Mouse (Mus musculus): ENCODE results near the gene Lasp1. TPM values are rescaled to one million over a fixed set of nuclear protein-coding genes. Genes with fewer than 3 reads are reported as not detected.
"Not testable (repeated sequence)": the region's sequence is repeated elsewhere in the genome, so short reads cannot be mapped to it uniquely, and the experiment has no call there.

Gene Lasp1
- polyA plus RNA-seq, 1 experiment from 2014 or later = 27.5 TPM

GRCm38 (mm10) chr11:97777129-97777529 lies 21.7 kb upstream of the Lasp1 start:
- Histone ChIP-seq H3K36me3 (peaks cover 60% of the 10 kb centered on the region), H3K9me3 (replicated peaks) (no peaks in the 10 kb centered on the region), H3K27ac (peak overlapping the region; percentile 44), H3K27me3 (no peaks in the 10 kb centered on the region), H3K9ac (no peak overlapping the region), H3K4me3 (replicated peaks) (no peak overlapping the region), H3K4me1 (replicated peaks) (peaks cover 48% of the 10 kb centered on the region), H3K4me2 (no peak overlapping the region)
- ATAC-seq (ENCODE audit: low read depth) (peak; percentile 13; the same call in 1 of the 2 replicates), DNase-seq (no peak)
- WGBS (ENCODE audit: insufficient replicate concordance) = 45% methylated on average over 2 of the region's 2 CpGs

GRCm38 (mm10) chr11:97778918-97779317 lies 19.9 kb upstream of the Lasp1 start:
- no peaks in the 10 kb centered on the region for H3K27me3 ChIP-seq
- peak overlapping the region; percentile 32 for H3K4me3 ChIP-seq (replicated peaks)
- H3K36me3 ChIP-seq = peaks cover 60% of the 10 kb centered on the region
- ATAC-seq (ENCODE audit: low read depth) = no peak
- H3K4me2 ChIP-seq = peak overlapping the region; percentile 79
- peak overlapping the region; percentile 54 for H3K9ac ChIP-seq
- no peaks in the 10 kb centered on the region for H3K9me3 ChIP-seq (replicated peaks)
- no peak for DNase-seq
- H3K27ac ChIP-seq = peak overlapping the region; percentile 67; the same call in 1 of the 2 replicates
- 67% methylated on average over 1 of the region's 1 CpGs for WGBS (ENCODE audit: insufficient replicate concordance)
- peaks cover 57% of the 10 kb centered on the region for H3K4me1 ChIP-seq (replicated peaks)

DNA sequence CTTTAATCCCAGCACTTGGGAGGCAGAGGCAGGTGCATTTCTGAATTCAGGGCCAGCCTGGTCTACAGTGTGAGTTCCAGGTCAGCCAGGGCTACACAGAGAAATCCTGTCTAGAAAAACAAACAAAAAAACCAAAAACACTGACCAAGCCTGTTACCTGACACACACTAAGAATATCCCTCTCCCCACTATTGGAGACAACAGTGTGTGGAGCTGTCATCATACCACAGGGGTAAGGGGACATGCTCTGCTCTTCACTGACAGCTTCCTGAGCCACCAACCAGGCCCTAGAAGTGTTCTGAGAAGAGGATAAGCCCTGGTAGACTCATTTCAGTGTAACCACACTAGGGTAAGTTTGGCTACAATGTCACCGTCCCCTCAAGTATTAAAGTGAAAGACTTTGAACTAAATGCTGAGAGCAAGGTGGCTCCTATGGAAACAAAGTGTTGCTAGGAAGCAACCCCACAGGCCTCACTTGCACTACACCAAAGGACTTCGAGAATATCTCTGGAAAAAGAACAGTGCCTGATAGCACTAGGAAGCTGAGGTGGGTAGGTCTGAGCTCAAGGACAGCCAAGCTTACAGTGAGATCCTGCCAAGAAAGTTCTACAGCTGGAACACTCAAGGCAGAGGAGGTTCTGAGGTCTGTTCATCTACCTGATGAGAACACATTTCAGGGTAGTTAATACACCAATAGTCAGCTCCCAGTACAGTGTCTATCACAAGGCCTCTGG lies 18.7 kb upstream of the Lasp1 start:
- H3K4me1 ChIP-seq (replicated peaks) = peaks cover 56% of the 10 kb centered on the region
- DNase-seq (no peak), ATAC-seq (ENCODE audit: low read depth) (no peak)
- H3K36me3 ChIP-seq = peaks cover 60% of the 10 kb centered on the region
- no peaks in the 10 kb centered on the region for H3K9me3 ChIP-seq (replicated peaks)
- peak overlapping the region; percentile 92 for H3K9ac ChIP-seq
- peak overlapping the region; percentile 79 for H3K4me2 ChIP-seq
- no peaks in the 10 kb centered on the region for H3K27me3 ChIP-seq
- peak overlapping the region; percentile 84 for H3K4me3 ChIP-seq (replicated peaks)
- peak overlapping the region; percentile 81 for H3K27ac ChIP-seq
- 37% methylated on average over 2 of the region's 2 CpGs for WGBS (ENCODE audit: insufficient replicate concordance)

GRCm38 (mm10) chr11:97781478-97781831 lies 17.3 kb upstream of the Lasp1 start:
- Histone ChIP-seq H3K4me3 (replicated peaks) (peak overlapping the region; percentile 84), H3K9me3 (replicated peaks) (no peaks in the 10 kb centered on the region), H3K9ac (peak overlapping the region; percentile 92), H3K36me3 (peaks cover 49% of the 10 kb centered on the region), H3K4me2 (peak overlapping the region; percentile 79), H3K4me1 (replicated peaks) (peaks cover 42% of the 10 kb centered on the region), H3K27ac (peak overlapping the region; percentile 81), H3K27me3 (no peaks in the 10 kb centered on the region)
- DNase-seq (no peak), ATAC-seq (ENCODE audit: low read depth) (no peak; the same call in 1 of the 2 replicates)
- under 1% methylated on average over 11 of the region's 11 CpGs for WGBS (ENCODE audit: insufficient replicate concordance)

GRCm38 (mm10) chr11:97781832-97782563 lies 16.8 kb upstream of the Lasp1 start, which contains the start of gene Rpl23:
Gene Rpl23, minus strand, starts transcription at chr11:97782437.
- ATAC-seq (ENCODE audit: low read depth) = peak; percentile 88
- no peaks in the 10 kb centered on the region for H3K9me3 ChIP-seq (replicated peaks)
- H3K4me2 ChIP-seq = peak within 1 kb of the TSS; percentile 79
- H3K27me3 ChIP-seq = no peaks in the 10 kb centered on the region
- WGBS (ENCODE audit: insufficient replicate concordance) = under 1% methylated on average over 67 of the region's 67 CpGs
- H3K4me1 ChIP-seq (replicated peaks) = peaks cover 40% of the 10 kb centered on the region
- H3K27ac ChIP-seq = peak within 1 kb of the TSS; percentile 81
- H3K36me3 ChIP-seq = peaks cover 43% of the 10 kb centered on the region
- H3K4me3 ChIP-seq (replicated peaks) = peak within 1 kb of the TSS; percentile 84
- peak within 1 kb of the TSS; percentile 92 for H3K9ac ChIP-seq
- DNase-seq = peak; percentile 97

GRCm38 (mm10) chr11:97782564-97782895 lies 16.3 kb upstream of the Lasp1 start:
- Histone ChIP-seq H3K4me1 (replicated peaks) (peaks cover 40% of the 10 kb centered on the region), H3K27ac (peak overlapping the region; percentile 60), H3K9ac (peak overlapping the region; percentile 92), H3K27me3 (no peaks in the 10 kb centered on the region), H3K9me3 (replicated peaks) (no peaks in the 10 kb centered on the region), H3K4me3 (replicated peaks) (peak overlapping the region; percentile 84), H3K4me2 (peak overlapping the region; percentile 79), H3K36me3 (peaks cover 38% of the 10 kb centered on the region)
- ATAC-seq (ENCODE audit: low read depth) (no peak), DNase-seq (no peak)
- under 1% methylated on average over 10 of the region's 10 CpGs for WGBS (ENCODE audit: insufficient replicate concordance)

DNA sequence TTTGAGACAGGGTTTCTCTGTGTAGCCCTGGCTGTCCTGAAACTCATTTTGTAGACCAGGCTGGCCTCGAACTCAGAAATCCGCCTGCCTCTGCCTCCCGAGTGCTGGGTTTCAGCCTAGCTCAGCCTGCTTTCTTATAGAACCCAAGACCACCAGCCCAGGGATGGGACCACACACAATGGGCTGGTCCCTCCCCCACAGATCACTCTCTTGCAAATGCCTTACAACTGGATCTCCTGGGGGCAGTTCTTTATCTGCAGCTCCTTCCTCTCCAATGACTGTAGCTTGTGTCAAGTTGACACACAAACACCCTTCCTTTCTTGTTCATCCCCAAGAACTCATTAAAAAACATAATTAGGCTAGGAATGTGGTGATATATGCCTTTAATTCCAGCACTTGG lies 10.8 kb upstream of the Lasp1 start:
- H3K4me3 ChIP-seq (replicated peaks) = no peak overlapping the region
- no peaks in the 10 kb centered on the region for H3K9me3 ChIP-seq (replicated peaks)
- 78% methylated on average over 3 of the region's 3 CpGs for WGBS (ENCODE audit: insufficient replicate concordance)
- ATAC-seq (ENCODE audit: low read depth) = no peak
- no peaks in the 10 kb centered on the region for H3K27me3 ChIP-seq
- no peaks in the 10 kb centered on the region for H3K36me3 ChIP-seq
- H3K4me1 ChIP-seq (replicated peaks) = peaks cover 6% of the 10 kb centered on the region; the same call in 1 of the 2 replicates
- H3K27ac ChIP-seq = no peak overlapping the region
- no peak overlapping the region for H3K9ac ChIP-seq
- no peak overlapping the region for H3K4me2 ChIP-seq
- DNase-seq = no peak

GRCm38 (mm10) chr11:97789727-97790126 lies 9.1 kb upstream of the Lasp1 start:
- Histone ChIP-seq H3K4me1 (replicated peaks) (no peaks in the 10 kb centered on the region), H3K9me3 (replicated peaks) (no peaks in the 10 kb centered on the region), H3K9ac (no peak overlapping the region), H3K27ac (no peak overlapping the region), H3K36me3 (no peaks in the 10 kb centered on the region), H3K4me3 (replicated peaks) (no peak overlapping the region), H3K4me2 (no peak overlapping the region), H3K27me3 (no peaks in the 10 kb centered on the region)
- DNase-seq (no peak), ATAC-seq (ENCODE audit: low read depth) (no peak)
- 69% methylated on average over 5 of the region's 5 CpGs for WGBS (ENCODE audit: insufficient replicate concordance)

DNA sequence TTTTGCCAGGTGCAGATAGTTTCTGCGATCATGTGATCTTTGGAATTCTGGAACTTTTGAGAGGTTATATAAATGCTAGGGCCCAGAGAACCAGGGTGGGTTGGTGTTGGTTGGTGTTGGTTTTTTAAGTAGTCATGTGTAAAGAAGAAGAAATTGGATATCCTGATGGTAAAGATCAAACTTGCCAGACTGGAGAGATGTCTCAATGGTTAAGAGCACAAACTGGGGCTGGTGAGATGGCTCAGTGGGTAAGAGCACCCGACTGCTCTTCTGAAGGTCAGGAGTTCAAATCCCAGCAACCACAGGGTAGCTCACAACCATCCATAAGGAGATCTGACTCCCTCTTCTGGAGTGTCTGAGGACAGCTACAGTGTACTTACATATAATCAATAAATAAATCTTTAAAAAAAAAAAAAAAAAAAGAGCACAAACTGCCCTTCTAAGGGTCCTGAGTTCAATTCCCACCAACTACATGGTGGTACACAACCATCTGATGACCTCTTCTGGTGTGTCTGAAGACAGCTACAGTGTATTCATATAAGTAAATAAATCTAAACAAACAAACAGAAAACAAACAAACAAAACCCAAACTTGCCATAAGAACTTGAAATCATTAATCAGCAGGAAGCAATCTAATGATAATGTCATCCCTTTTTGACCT lies 7.9 kb upstream of the Lasp1 start:
- not testable (repeated sequence) for H3K36me3 ChIP-seq; H3K27ac ChIP-seq; H3K4me1 ChIP-seq (replicated peaks); H3K4me3 ChIP-seq (replicated peaks); H3K4me2 ChIP-seq; H3K9me3 ChIP-seq (replicated peaks); DNase-seq; H3K27me3 ChIP-seq; ATAC-seq (ENCODE audit: low read depth); H3K9ac ChIP-seq
- 56% methylated on average over 2 of the region's 2 CpGs for WGBS (ENCODE audit: insufficient replicate concordance)

DNA sequence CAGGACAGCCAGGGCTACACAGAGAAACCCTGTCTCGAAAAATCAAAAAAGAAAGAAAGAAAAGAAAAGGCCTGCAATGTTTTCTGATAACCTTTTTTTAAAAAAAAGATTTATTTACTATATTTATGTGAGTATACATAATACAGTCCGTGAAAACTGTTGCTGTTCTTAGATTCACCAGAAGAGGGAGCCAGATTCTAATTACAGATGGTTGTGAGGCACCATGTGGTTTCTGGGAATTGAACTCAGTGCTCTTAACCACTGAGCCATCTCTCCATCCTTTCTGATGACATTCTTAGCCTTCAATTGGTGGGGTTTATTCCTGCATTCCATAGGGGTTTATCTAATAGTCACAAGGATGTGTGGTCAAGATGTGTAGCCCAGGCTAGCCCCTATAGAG lies 5.6 kb upstream of the Lasp1 start:
- H3K9ac ChIP-seq = no peak overlapping the region
- DNase-seq (peak; percentile 44), ATAC-seq (ENCODE audit: low read depth) (no peak)
- 7% methylated on average over 2 of the region's 2 CpGs for whole genome bisulfite sequencing (ENCODE audit: insufficient replicate concordance)
- no peaks in the 10 kb centered on the region for H3K36me3 ChIP-seq
- no peaks in the 10 kb centered on the region for H3K9me3 ChIP-seq (replicated peaks)
- H3K4me2 ChIP-seq = no peak overlapping the region
- peaks cover 11% of the 10 kb centered on the region for H3K4me1 ChIP-seq (replicated peaks)
- H3K27me3 ChIP-seq = 0 out of 2 replicates have a peak, but pooled peaks cover 4% of the 10 kb centered on the region
- no peak overlapping the region for H3K27ac ChIP-seq
- H3K4me3 ChIP-seq (replicated peaks) = no peak overlapping the region

- DNase-seq (peak; percentile 63), ATAC-seq (ENCODE audit: low read depth) (no peak)
- Histone ChIP-seq H3K4me2 (0 out of 2 replicates have a peak overlapping the region, but pooled peaks have one; percentile 96), H3K27ac (no peak overlapping the region), H3K27me3 (0 out of 2 replicates have a peak, but pooled peaks cover 7% of the 10 kb centered on the region), H3K9me3 (replicated peaks) (no peaks in the 10 kb centered on the region), H3K4me3 (replicated peaks) (no peak overlapping the region), H3K4me1 (replicated peaks) (peaks cover 48% of the 10 kb centered on the region), H3K9ac (no peak overlapping the region), H3K36me3 (no peaks in the 10 kb centered on the region)
- 1% methylated on average over 6 of the region's 6 CpGs for WGBS (ENCODE audit: insufficient replicate concordance)
Observed at GRCm38 (mm10) chr11:97796910-97797309, 1.9 kb upstream of the Lasp1 start.
